In the genomic region with DNA sequence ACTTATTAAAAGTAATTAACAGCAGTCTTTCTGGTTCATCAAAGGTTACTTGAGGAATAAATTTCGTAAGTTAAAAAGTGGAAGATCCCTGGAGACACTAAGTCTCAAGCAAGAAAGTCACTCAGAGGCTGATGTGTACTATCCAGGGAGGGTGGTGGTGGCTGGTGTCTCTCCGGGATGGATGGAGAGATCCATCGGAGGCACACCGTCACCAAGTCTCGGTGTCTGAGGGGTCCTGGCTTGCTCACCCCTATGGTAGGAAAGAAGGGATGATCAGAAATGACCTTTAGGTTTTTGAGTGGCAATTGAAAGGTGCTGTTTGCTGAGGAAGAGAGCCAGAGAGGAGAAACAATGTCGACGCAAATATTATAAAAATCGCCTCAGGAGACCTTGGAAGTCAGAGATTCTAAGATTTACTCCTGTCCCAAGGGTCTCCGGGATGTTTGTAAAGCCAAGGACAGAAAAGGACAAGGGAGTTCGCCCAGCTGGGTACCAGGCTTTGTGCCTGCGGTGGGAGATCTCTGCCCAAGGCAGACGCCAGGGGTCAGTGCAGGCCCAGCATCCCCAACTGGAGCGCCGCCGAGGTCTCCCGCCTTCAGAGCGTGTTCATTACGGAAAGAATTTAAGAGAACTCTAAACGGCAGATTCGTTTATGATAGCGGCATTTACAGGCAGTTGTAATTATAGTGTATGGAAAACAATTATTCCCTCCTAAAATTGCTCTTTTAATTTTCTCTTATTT, we compare ENCODE assay signal across 8 mouse cellular contexts.
DNase-seq lines count a peak whose midpoint lies in the region; ATAC-seq and TF ChIP-seq lines count a peak whose summit lies in the region.

No protein-coding gene starts in this region.

- TF ChIP-seq CTCF in C2C12 (IDR thresholded peaks at IDR 0.05; ENCODE audit: control insufficient read depth, insufficient read depth, insufficient read length), result peak; percentile 38
- peak; percentile 80 for TF ChIP-seq CTCF in kidney, postnatal 0 days (IDR thresholded peaks at IDR 0.05; ENCODE audit: low read depth)

- peak; percentile 58 for DNase-seq in c-Kit-positive CD71-negative TER-119-negative erythroid progenitor cells, embryonic 14.5 days (ENCODE audit: low read depth)
- DNase-seq in fibroblast of lung, adult 2 months (ENCODE audit: low read depth), result peak; percentile 14
- DNase-seq in kidney, postnatal 0 days (ENCODE audit: low spot score), result peak; percentile 87
- DNase-seq in liver, embryonic 11.5 days (ENCODE audit: low spot score), result peak; percentile 76
- peak; percentile 77 to 88 for DNase-seq in spleen, postnatal 4 days (ENCODE audit: low spot score in 2 of 2)

- no peak overlapping the region for H3K27ac ChIP-seq in heart, embryonic 13.5 days (replicated peaks)
- H3K27ac ChIP-seq in kidney, postnatal 0 days, result no peak overlapping the region
- H3K27ac ChIP-seq in liver, embryonic 11.5 days (ENCODE audit: low read depth, low read length), result no peak overlapping the region

- no peaks in the 10 kb centered on the region for H3K79me3 ChIP-seq in C2C12 (ENCODE audit: low read depth)

- no peaks in the 10 kb centered on the region for H3K27me3 ChIP-seq in C2C12 (ENCODE audit: control insufficient read depth, insufficient read depth, insufficient read length)
- peaks cover 44% of the 10 kb centered on the region for H3K27me3 ChIP-seq in heart, embryonic 13.5 days (replicated peaks)
- no peaks in the 10 kb centered on the region for H3K27me3 ChIP-seq in kidney, postnatal 0 days (ENCODE audit: insufficient read depth, low read length)
- H3K27me3 ChIP-seq in liver, embryonic 11.5 days (replicated peaks; ENCODE audit: control insufficient read depth, insufficient read depth, low read length), result 0 out of 2 replicates have a peak, but pooled peaks cover 5% of the 10 kb centered on the region

- no peak; the same call in 1 of the 2 replicates for ATAC-seq in heart, embryonic 13.5 days (ENCODE audit: extremely low read depth, insufficient number of reproducible peaks, low FRiP score, low TSS enrichment)
- ATAC-seq in kidney, postnatal 0 days (replicated peaks; ENCODE audit: low FRiP score, low read depth), result peak; percentile 74; the same call in 1 of the 2 replicates
- ATAC-seq in liver, embryonic 11.5 days (replicated peaks; ENCODE audit: low FRiP score), result peak; percentile 93
- peak; percentile 87 for ATAC-seq in monocyte, adult 5-6 weeks (replicated peaks; ENCODE audit: insufficient number of reproducible peaks, low FRiP score, low TSS enrichment, poor library complexity, severe bottlenecking)

- H3K4me2 ChIP-seq in heart, embryonic 13.5 days, result peak overlapping the region; percentile 81
- H3K4me2 ChIP-seq in kidney, postnatal 0 days (ENCODE audit: low read length), result peak overlapping the region; percentile 81
- peak overlapping the region; percentile 95 for H3K4me2 ChIP-seq in liver, embryonic 11.5 days

- no peak overlapping the region for H3ac ChIP-seq in C2C12 (ENCODE audit: control insufficient read depth, insufficient read length, low read depth)

- H3K36me3 ChIP-seq in C2C12 (ENCODE audit: control insufficient read depth, insufficient read depth), result no peaks in the 10 kb centered on the region
- H3K36me3 ChIP-seq in heart, embryonic 13.5 days, result no peaks in the 10 kb centered on the region
- no peaks in the 10 kb centered on the region for H3K36me3 ChIP-seq in kidney, postnatal 0 days (ENCODE audit: insufficient read depth, low read length)
- H3K36me3 ChIP-seq in liver, embryonic 11.5 days (ENCODE audit: control insufficient read depth, insufficient read depth, low read length), result no peaks in the 10 kb centered on the region

- no peaks in the 10 kb centered on the region for H3K79me2 ChIP-seq in C2C12 (ENCODE audit: control insufficient read depth, insufficient read depth)

- H3K9me3 ChIP-seq in heart, embryonic 13.5 days, result no peaks in the 10 kb centered on the region
- no peaks in the 10 kb centered on the region for H3K9me3 ChIP-seq in kidney, postnatal 0 days (replicated peaks; ENCODE audit: low read length)
- no peaks in the 10 kb centered on the region for H3K9me3 ChIP-seq in liver, embryonic 11.5 days (ENCODE audit: control insufficient read depth, low read length)

- H3K4me3 ChIP-seq in C2C12 (ENCODE audit: insufficient read depth, poor library complexity, severe bottlenecking), result no peak overlapping the region
- peak overlapping the region; percentile 54 for H3K4me3 ChIP-seq in heart, embryonic 13.5 days
- peak overlapping the region; percentile 27 for H3K4me3 ChIP-seq in kidney, postnatal 0 days (replicated peaks; ENCODE audit: low read depth, low read length)
- H3K4me3 ChIP-seq in liver, embryonic 11.5 days (ENCODE audit: low read depth, low read length), result peak overlapping the region; percentile 51

- peaks cover 5% of the 10 kb centered on the region; the same call in 1 of the 2 replicates for H3K4me1 ChIP-seq in heart, embryonic 13.5 days
- H3K4me1 ChIP-seq in kidney, postnatal 0 days (replicated peaks; ENCODE audit: insufficient read depth, low read length), result no peaks in the 10 kb centered on the region
- H3K4me1 ChIP-seq in liver, embryonic 11.5 days (replicated peaks; ENCODE audit: control insufficient read depth, insufficient read depth, low read length), result no peaks in the 10 kb centered on the region

- peak overlapping the region; percentile 59 for H3K9ac ChIP-seq in heart, embryonic 13.5 days
- no peak overlapping the region for H3K9ac ChIP-seq in kidney, postnatal 0 days (ENCODE audit: low read depth, low read length)
- H3K9ac ChIP-seq in liver, embryonic 11.5 days (ENCODE audit: low read depth, low read length), result peak overlapping the region; percentile 60

- 13% methylated on average over 21 of the region's 21 CpGs for WGBS in heart, embryonic 13.5 days
- 11% methylated on average over 21 of the region's 21 CpGs for WGBS in kidney, postnatal 0 days
- 13% methylated on average over 21 of the region's 21 CpGs for WGBS in liver, embryonic 11.5 days

TF ChIP-seq in C2C12, 6 proteins besides CTCF, POLR2A, EP300 and RAD21:
- TF ChIP-seq MYOG (IDR thresholded peaks at IDR 0.05; ENCODE audit: control insufficient read depth, extremely low read depth, insufficient read length), result no peak
- TF ChIP-seq MAX (IDR thresholded peaks at IDR 0.05), result no peak
- TF ChIP-seq USF1 (IDR thresholded peaks at IDR 0.05; ENCODE audit: low read depth), result no peak
- TF ChIP-seq CEBPB (IDR thresholded peaks at IDR 0.05; ENCODE audit: low read depth), result no peak
- no peak for TF ChIP-seq MYOD1 (IDR thresholded peaks at IDR 0.05; ENCODE audit: control insufficient read depth, insufficient read length, low read depth)
- no peak for TF ChIP-seq FOSL1 (IDR thresholded peaks at IDR 0.05; ENCODE audit: insufficient read depth, low read length, poor library complexity, severe bottlenecking)
TF ChIP-seq in C2C12: peak in this region for 0.

Comparison
In these comparisons a context has a peak if more than half of its experiments do, and no peak if none do; other contexts are left out.
1. DNase-seq: peak in every context shown above with its lines; median percentile 87 in kidney, postnatal 0 days; 82 in spleen, postnatal 4 days; 76 in liver, embryonic 11.5 days; 58 in c-Kit-positive CD71-negative TER-119-negative erythroid progenitor cells, embryonic 14.5 days; 14 in fibroblast of lung, adult 2 months.